Mouse (Mus musculus): ENCODE data around the gene Gstm4. TPM values are rescaled to one million over a fixed set of nuclear protein-coding genes. Genes with fewer than 3 reads are reported as not detected.

The Gstm4 gene
- polyA plus RNA-seq, 1 experiment from 2014 or later = 13.5 TPM

DNA sequence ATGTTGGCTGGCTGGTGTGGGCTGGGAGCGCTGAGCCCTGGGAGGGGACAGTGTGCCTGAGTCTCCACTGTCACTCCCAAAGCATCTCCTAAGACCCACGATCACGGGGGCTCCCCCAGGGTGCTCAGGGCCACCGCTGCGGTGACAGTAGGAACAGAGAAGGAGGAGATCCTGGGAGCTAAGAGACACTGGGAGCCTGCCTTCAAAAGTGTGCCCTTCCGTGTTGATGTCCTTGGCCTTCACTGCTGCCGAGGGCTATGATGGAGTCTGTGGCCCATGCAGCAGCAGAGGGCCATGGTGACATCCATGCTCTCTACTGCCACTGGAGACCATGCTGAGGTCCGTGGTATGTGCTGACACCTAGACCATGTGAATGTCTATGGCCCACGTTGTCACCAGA lies 20.9 kb upstream of the Gstm4 start:
- TF ChIP-seq CTCF (IDR thresholded peaks at IDR 0.05; ENCODE audit: low read depth) = no peak
- no peak for TF ChIP-seq EP300 (IDR thresholded peaks at IDR 0.05; ENCODE audit: low read depth)

DNA sequence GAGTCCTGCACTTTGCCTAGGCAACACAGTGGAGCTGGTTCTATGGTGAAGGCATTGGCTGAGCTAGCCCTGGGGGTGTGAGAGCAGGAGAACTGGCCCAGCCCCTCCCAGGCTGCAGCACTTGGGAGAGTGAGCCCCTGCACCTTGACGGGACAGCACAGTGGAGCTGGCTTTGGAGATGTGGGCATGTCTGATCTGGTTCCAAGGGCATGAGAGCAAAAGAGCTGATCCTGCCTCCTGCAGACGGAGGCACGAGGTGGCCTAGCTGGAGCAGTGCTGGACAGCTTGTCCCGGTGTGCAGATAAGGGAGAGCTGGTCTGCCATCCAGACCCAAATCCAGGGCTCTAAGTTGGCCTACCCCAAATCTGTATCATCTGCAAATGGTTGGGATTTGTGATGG lies 20.0 kb upstream of the Gstm4 start:
- H3K4me2 ChIP-seq (ENCODE audit: low read depth, low read length) = no peak overlapping the region
- DNase-seq = no peak
- no peak for ATAC-seq
- no peak overlapping the region for H3K27ac ChIP-seq (ENCODE audit: low read depth)
- H3K36me3 ChIP-seq (replicated peaks; ENCODE audit: insufficient read depth, low read length) = no peaks in the 10 kb centered on the region
- H3K4me1 ChIP-seq (ENCODE audit: insufficient read depth) = peaks cover 17% of the 10 kb centered on the region
- no peaks in the 10 kb centered on the region for H3K27me3 ChIP-seq (ENCODE audit: insufficient read depth, low read length)
- H3K9ac ChIP-seq (replicated peaks) = no peak overlapping the region
- TF ChIP-seq CTCF (IDR thresholded peaks at IDR 0.05; ENCODE audit: low read depth) (no peak), EP300 (IDR thresholded peaks at IDR 0.05; ENCODE audit: low read depth) (no peak)
- H3K4me3 ChIP-seq (ENCODE audit: low read depth, low read length) = no peak overlapping the region
- H3K9me3 ChIP-seq (ENCODE audit: low read length) = no peaks in the 10 kb centered on the region
- 71% methylated on average over 4 of the region's 4 CpGs for WGBS (ENCODE audit: insufficient replicate concordance)

More for the DNA sequence above, 20.9 kb upstream of the Gstm4 start:
- Histone ChIP-seq H3K4me1 (ENCODE audit: insufficient read depth) (peaks cover 20% of the 10 kb centered on the region), H3K4me2 (ENCODE audit: low read depth, low read length) (no peak overlapping the region), H3K9ac (replicated peaks) (no peak overlapping the region), H3K4me3 (ENCODE audit: low read depth, low read length) (no peak overlapping the region), H3K9me3 (ENCODE audit: low read length) (no peaks in the 10 kb centered on the region), H3K27ac (ENCODE audit: low read depth) (no peak overlapping the region), H3K36me3 (replicated peaks; ENCODE audit: insufficient read depth, low read length) (no peaks in the 10 kb centered on the region), H3K27me3 (ENCODE audit: insufficient read depth, low read length) (no peaks in the 10 kb centered on the region)
- DNase-seq (peak; percentile 10), ATAC-seq (no peak)
- 76% methylated on average over 9 of the region's 9 CpGs for WGBS (ENCODE audit: insufficient replicate concordance)

DNA sequence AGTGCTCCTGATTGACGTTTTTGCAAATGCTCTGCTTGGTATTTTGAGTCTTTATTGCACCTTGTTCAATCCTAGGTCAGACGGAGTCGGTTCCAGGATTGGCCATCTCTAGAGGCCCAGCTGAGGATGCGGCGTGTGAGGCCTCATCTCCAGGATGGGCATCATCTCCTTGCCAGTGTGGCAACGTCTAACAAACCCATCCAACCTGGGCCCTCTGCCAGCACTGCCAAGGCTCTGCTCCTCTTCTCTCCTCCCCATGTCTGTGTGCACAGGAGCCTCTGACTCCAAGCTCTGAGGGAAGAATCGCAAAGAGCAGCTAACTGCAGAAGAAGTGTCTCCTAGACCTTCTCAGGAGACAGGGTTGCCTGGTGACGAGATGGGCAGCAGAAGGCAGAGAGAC lies 18.0 kb upstream of the Gstm4 start:
- 88% methylated on average over 8 of the region's 8 CpGs for WGBS (ENCODE audit: insufficient replicate concordance)

DNA sequence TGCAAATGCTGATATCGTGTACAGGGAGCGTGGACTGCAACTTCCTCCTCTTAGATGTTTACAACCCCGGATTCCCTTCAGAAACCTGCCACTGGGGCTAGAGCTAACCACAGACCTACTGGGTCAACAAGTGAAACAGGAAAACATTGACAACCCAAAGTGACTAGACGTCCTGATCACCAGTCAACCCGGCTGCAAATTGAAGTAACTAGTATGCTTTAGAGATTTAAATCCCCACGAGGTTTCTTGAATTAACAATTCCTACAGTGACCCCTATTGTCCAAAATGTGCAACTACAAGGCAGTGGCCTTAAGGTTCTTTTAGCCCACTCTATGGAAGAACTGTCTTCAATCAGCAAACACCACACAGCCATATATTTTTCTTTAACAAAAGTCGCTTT lies 16.7 kb upstream of the Gstm4 start:
- peaks cover 4% of the 10 kb centered on the region; the same call in 1 of the 2 replicates for H3K4me1 ChIP-seq (ENCODE audit: insufficient read depth)
- ATAC-seq (peak; percentile 38; the same call in 1 of the 2 replicates), DNase-seq (peak; percentile 56)
- H3K36me3 ChIP-seq (replicated peaks; ENCODE audit: insufficient read depth, low read length) = no peaks in the 10 kb centered on the region
- TF ChIP-seq CTCF (IDR thresholded peaks at IDR 0.05; ENCODE audit: low read depth) (peak; percentile 88), EP300 (IDR thresholded peaks at IDR 0.05; ENCODE audit: low read depth) (no peak)
- H3K4me2 ChIP-seq (ENCODE audit: low read depth, low read length) = peak overlapping the region; percentile 58
- no peaks in the 10 kb centered on the region for H3K27me3 ChIP-seq (ENCODE audit: insufficient read depth, low read length)
- H3K4me3 ChIP-seq (ENCODE audit: low read depth, low read length) = no peak overlapping the region
- H3K27ac ChIP-seq (ENCODE audit: low read depth) = no peak overlapping the region
- no peaks in the 10 kb centered on the region for H3K9me3 ChIP-seq (ENCODE audit: low read length)
- WGBS (ENCODE audit: insufficient replicate concordance) = 4% methylated on average over 7 of the region's 7 CpGs
- H3K9ac ChIP-seq (replicated peaks) = no peak overlapping the region

More for the DNA sequence above, 18.0 kb upstream of the Gstm4 start:
- DNase-seq (no peak), ATAC-seq (no peak)
- TF ChIP-seq CTCF (IDR thresholded peaks at IDR 0.05; ENCODE audit: low read depth) (no peak), EP300 (IDR thresholded peaks at IDR 0.05; ENCODE audit: low read depth) (no peak)
- no peaks in the 10 kb centered on the region for H3K36me3 ChIP-seq (replicated peaks; ENCODE audit: insufficient read depth, low read length)
- H3K9ac ChIP-seq (replicated peaks) = no peak overlapping the region
- H3K27ac ChIP-seq (ENCODE audit: low read depth) = no peak overlapping the region
- H3K27me3 ChIP-seq (ENCODE audit: insufficient read depth, low read length) = no peaks in the 10 kb centered on the region
- H3K9me3 ChIP-seq (ENCODE audit: low read length) = no peaks in the 10 kb centered on the region
- H3K4me2 ChIP-seq (ENCODE audit: low read depth, low read length) = no peak overlapping the region
- H3K4me1 ChIP-seq (ENCODE audit: insufficient read depth) = peaks cover 4% of the 10 kb centered on the region; the same call in 1 of the 2 replicates
- no peak overlapping the region for H3K4me3 ChIP-seq (ENCODE audit: low read depth, low read length)

DNA sequence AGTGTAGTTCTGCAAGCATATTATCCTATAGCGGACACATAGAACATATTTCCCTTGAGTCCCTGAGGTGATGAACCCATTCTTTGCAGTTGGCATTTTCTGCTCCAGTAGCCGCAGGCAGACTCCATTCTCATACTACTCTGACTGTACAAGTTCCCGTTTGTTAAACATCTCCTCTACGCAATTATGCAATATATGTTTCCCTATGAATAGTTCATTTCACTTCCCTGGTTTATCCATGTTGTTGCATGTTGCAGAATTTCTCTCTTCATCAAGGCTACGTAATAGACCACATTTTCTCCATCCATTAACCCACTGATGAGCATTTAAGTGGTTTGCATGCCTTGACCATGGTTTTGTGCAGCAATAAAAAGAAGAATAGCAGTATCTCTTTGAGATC lies 5.8 kb upstream of the Gstm4 start:
- Histone ChIP-seq H3K4me2 (ENCODE audit: low read depth, low read length) (no peak overlapping the region), H3K9me3 (ENCODE audit: low read length) (no peaks in the 10 kb centered on the region), H3K27me3 (ENCODE audit: insufficient read depth, low read length) (no peaks in the 10 kb centered on the region), H3K9ac (replicated peaks) (no peak overlapping the region), H3K4me3 (ENCODE audit: low read depth, low read length) (no peak overlapping the region), H3K36me3 (replicated peaks; ENCODE audit: insufficient read depth, low read length) (no peaks in the 10 kb centered on the region), H3K27ac (ENCODE audit: low read depth) (no peak overlapping the region), H3K4me1 (ENCODE audit: insufficient read depth) (peaks cover 8% of the 10 kb centered on the region; the same call in 1 of the 2 replicates)
- DNase-seq (no peak), ATAC-seq (no peak)
- WGBS (ENCODE audit: insufficient replicate concordance) = 69% methylated on average over 5 of the region's 5 CpGs
- no peak for TF ChIP-seq CTCF (IDR thresholded peaks at IDR 0.05; ENCODE audit: low read depth)
- TF ChIP-seq EP300 (IDR thresholded peaks at IDR 0.05; ENCODE audit: low read depth) = no peak

DNA sequence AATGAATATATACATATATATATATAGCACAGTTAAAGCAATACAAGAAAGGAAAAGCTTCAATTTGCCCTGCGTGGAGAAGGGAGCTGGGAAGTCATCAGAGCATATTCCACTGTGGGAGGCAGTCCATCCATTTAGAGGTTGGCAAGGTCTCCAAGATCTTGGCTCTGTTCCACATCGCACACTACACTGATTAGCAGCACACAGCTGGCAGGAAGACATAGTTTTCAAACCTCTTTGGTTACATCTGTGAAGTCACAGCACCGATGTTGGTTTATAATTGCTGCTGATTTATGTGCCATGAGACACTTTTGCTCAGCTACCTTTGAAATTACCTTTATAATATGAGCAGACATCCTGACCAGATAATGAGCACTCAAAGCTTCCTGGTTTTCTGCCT lies 3.6 kb upstream of the Gstm4 start:
- WGBS (ENCODE audit: insufficient replicate concordance) = 61% methylated on average over 3 of the region's 3 CpGs
- Histone ChIP-seq H3K4me1 (ENCODE audit: insufficient read depth) (peaks cover 22% of the 10 kb centered on the region), H3K9ac (replicated peaks) (no peak overlapping the region), H3K27me3 (ENCODE audit: insufficient read depth, low read length) (no peaks in the 10 kb centered on the region), H3K4me3 (ENCODE audit: low read depth, low read length) (no peak overlapping the region), H3K4me2 (ENCODE audit: low read depth, low read length) (no peak overlapping the region), H3K9me3 (ENCODE audit: low read length) (no peaks in the 10 kb centered on the region), H3K36me3 (replicated peaks; ENCODE audit: insufficient read depth, low read length) (no peaks in the 10 kb centered on the region), H3K27ac (ENCODE audit: low read depth) (no peak overlapping the region)
- ATAC-seq (no peak), DNase-seq (no peak)
- TF ChIP-seq EP300 (IDR thresholded peaks at IDR 0.05; ENCODE audit: low read depth) (no peak), CTCF (IDR thresholded peaks at IDR 0.05; ENCODE audit: low read depth) (no peak)

All from liver, postnatal 0 days (tissue).